Mouse (Mus musculus): ENCODE measurements at regions not wholly inside any gene's neighbourhood (a gene's known extent, or its start where the extent isn't known, plus 50 kb on each side); places are given as distances from the start of the nearest gene placed in this dataset.

- no peak for TF ChIP-seq CTCF (IDR thresholded peaks at IDR 0.05; ENCODE audit: low read depth, low read length)
- no peak for TF ChIP-seq EP300 (IDR thresholded peaks at IDR 0.05; ENCODE audit: insufficient read depth, low read depth, low read length)
- TF ChIP-seq POLR2A (IDR thresholded peaks at IDR 0.05; ENCODE audit: insufficient read depth, low read length), result no peak
These were observed 100.2 kb downstream of the Sp3 start for GRCm38 (mm10) chr2:72880016-72880415.
